Mouse (Mus musculus): ENCODE results near the gene Itsn1.

Itsn1 gene

GRCm38 (mm10) chr16:91729066-91729482, at the start of gene Itsn1:
Gene Itsn1, plus strand, starts transcription at chr16:91729281.
- DNase-seq, result peak; percentile 99

GRCm38 (mm10) chr16:91680656-91681055, 48.4 kb upstream of the Itsn1 start:
- DNase-seq, result no peak

- no peak for DNase-seq
Observed at GRCm38 (mm10) chr16:91685526-91685925, 43.6 kb upstream of the Itsn1 start.

GRCm38 (mm10) chr16:91686369-91686768, 42.7 kb upstream of the Itsn1 start:
- DNase-seq, result no peak

GRCm38 (mm10) chr16:91688023-91688618, 41.0 kb upstream of the Itsn1 start:
- no peak for DNase-seq

- peak; percentile 95 for DNase-seq
Observed at GRCm38 (mm10) chr16:91688619-91689334, 40.3 kb upstream of the Itsn1 start, which contains the start of gene Donson. Gene Donson, minus strand, starts transcription at chr16:91688770.

- DNase-seq, result no peak
Observed at GRCm38 (mm10) chr16:91689791-91690190, 39.3 kb upstream of the Itsn1 start.

GRCm38 (mm10) chr16:91694455-91695084, 34.5 kb upstream of the Itsn1 start:
- DNase-seq, result peak; percentile 62

GRCm38 (mm10) chr16:91695108-91695755, 33.8 kb upstream of the Itsn1 start:
- DNase-seq, result no peak

GRCm38 (mm10) chr16:91698995-91699394, 30.1 kb upstream of the Itsn1 start:
- DNase-seq, result no peak

GRCm38 (mm10) chr16:91701908-91702307, 27.2 kb upstream of the Itsn1 start:
- DNase-seq, result no peak

- DNase-seq, result no peak
Observed at GRCm38 (mm10) chr16:91702771-91703188, 26.3 kb upstream of the Itsn1 start.

GRCm38 (mm10) chr16:91704603-91705340, 24.3 kb upstream of the Itsn1 start:
- peak; percentile 32 for DNase-seq

- no peak for DNase-seq
Observed at GRCm38 (mm10) chr16:91710241-91710640, 18.8 kb upstream of the Itsn1 start.

GRCm38 (mm10) chr16:91716927-91717349, 12.1 kb upstream of the Itsn1 start:
- no peak for DNase-seq

GRCm38 (mm10) chr16:91717399-91717798, 11.7 kb upstream of the Itsn1 start:
- DNase-seq, result no peak

GRCm38 (mm10) chr16:91724247-91724646, 4.8 kb upstream of the Itsn1 start:
- DNase-seq, result peak; percentile 52

- DNase-seq, result no peak
Observed at GRCm38 (mm10) chr16:91727433-91727832, 1.6 kb upstream of the Itsn1 start.

GRCm38 (mm10) chr16:91728123-91729065, 687 bp upstream of the Itsn1 start, which contains the start of gene Cryzl1:
Gene Cryzl1, minus strand, starts transcription at chr16:91728975.
- peak; percentile 100 for DNase-seq

GRCm38 (mm10) chr16:91729821-91730441, 850 bp downstream of the Itsn1 start:
- DNase-seq, result no peak

- DNase-seq, result no peak
Observed at GRCm38 (mm10) chr16:91730446-91730845, 1.4 kb downstream of the Itsn1 start.
